Mouse (Mus musculus) right cerebral cortex, adult 2 months (tissue): ENCODE measurements around the gene Egfr.

Experiments
- DNase-seq, 2 experiments: peaks; one replicate each; pipeline ENCODE4 v3.0.0; 2021 to 2022; ENCODE audit warnings: low spot score in 2 of 2

The Egfr gene

GRCm38 (mm10) chr11:16829468-16829867 lies 77.5 kb downstream of the Egfr start:
- no peak for DNase-seq

- DNase-seq = no peak
These were observed 78.7 kb downstream of the Egfr start for GRCm38 (mm10) chr11:16830531-16831227.

- peak in 1 of 2 experiments; percentile 30 for DNase-seq
These were observed 80.0 kb downstream of the Egfr start for GRCm38 (mm10) chr11:16831974-16832464.

DNA sequence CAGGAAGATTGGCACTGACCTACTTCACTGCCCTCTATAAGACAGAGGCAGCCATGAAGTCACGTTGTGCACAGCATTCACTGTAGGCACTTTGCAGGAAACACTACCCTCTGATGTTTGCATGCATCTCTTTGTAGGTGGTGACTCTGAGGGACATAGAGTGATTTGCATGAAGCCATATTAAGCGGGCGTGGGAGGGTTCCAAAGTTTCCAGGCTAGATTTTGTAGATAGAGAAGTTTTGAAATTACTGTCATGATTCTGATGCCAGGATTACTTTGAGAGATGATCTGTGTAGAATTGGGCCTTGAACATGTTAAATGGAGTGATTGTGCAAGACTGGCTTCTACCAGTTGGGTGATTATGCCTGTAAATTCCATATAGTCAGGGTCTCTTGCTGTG lies 86.8 kb downstream of the Egfr start:
- no peak for DNase-seq

DNA sequence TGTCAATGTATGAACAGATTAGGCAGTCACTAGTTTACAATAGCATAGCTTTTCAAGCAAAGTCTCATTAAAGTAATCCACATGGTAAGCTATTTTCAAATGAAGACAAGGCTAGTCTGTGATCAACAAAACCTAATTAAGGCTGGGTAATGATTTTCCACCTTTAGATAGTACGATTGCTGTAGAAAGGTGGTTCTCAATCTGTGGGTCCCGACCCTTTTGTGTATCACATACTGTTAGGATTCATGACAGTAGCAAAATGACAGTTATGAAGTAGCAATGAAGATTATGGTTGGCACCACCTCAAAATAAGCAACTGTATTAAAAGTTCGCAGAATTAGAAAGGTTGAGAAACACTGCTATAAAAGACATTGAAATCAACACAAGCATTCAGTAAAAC lies 90.9 kb downstream of the Egfr start:
- DNase-seq = no peak

DNA sequence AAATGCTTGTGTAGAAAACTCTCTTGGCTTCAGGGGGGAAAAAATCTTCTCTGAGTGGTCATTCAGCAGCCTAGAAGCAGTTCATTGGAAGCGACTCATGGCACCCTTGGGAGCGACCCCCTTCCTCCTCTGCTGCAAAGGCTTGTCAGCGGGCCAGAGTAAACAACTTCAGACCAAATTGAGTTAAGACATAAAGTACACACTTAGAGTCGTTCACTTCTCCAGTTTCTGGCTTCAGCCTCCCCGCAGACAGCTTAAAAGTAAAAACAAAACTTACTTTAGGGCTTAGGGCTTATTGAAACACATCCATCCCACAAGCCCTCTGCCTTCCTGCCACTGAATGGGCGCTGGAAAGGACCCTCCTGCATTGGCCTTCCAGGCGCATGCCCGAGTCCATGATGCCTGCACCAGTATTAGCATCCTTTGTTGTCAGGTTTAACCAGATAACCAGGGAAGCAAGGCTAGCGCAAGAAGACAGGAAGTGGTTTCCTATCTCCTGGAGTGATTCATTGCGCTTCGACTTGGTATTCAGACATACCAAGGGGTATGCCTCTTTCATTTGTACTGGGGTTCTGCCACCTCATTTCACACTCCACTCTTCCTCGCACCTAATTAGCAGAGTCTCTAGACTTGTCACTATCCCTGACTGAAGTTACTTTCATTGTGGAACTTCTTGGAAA lies 92.0 kb downstream of the Egfr start:
- no peak for DNase-seq

DNA sequence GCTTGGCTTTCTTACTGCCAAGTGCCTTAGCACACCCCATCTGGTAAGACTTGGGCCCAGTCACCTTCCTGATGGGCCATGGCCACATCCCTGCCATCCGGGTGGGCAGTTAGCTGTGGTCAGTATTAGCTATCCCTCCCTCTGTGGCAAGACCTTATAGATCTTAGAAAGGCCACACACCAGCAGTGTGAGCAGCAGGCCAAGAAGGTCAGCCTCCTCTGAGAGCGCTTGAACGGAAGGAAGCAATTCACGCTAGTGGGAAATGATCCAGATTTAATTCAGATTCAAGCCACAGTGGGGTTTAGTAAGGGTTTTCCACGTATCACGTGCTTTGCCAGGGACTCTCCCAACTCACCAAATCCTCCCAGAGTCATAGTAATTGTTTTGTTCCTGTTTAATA lies 96.9 kb downstream of the Egfr start:
- no peak for DNase-seq

- DNase-seq = no peak
These were observed 99.4 kb downstream of the Egfr start for GRCm38 (mm10) chr11:16851361-16851760.

DNA sequence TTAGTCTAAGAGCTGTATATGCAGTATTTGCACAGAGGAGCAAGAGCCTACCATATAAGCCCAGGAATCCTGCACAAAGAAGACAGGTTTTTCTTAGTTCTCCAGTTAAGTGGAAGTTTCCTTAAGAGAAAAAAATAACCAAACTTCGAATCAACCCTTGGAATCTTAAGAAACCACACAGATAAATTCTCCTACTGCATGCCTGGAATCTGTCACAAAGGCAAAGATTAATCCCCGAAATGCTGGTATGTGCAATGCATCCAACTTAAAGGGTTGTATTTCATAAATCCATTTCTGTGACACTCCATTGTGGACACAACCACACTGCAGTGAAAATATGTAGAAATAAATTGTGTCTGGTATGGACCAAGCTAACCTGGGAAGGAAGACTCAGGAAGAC lies 102.1 kb downstream of the Egfr start:
- DNase-seq = no peak

DNA sequence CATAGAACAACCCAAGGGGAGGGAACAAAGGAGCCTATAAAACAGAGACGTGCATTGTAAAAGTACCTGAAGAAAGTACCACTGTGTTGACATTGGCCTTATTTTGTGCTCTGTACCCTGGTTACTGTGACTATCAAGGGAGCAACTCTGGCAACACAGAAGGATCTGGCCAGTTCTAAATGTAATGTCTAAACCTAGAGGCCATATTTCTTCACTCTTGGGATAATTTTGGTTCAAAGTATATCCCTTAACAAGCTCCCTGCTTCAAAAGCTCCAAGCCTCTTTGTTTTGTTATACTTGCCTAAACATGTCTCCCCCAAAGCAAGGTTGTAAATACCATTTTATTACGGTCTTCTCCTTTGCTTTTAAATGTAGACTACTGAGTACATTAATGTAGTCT lies 105.3 kb downstream of the Egfr start:
- no peak for DNase-seq

GRCm38 (mm10) chr11:16861037-16861436 lies 109.0 kb downstream of the Egfr start:
- peak; percentile 47 to 62 for DNase-seq

- no peak for DNase-seq
These were observed 111.5 kb downstream of the Egfr start for GRCm38 (mm10) chr11:16863547-16863946.

GRCm38 (mm10) chr11:16864980-16865561 lies 113.1 kb downstream of the Egfr start:
- no peak for DNase-seq

GRCm38 (mm10) chr11:16868051-16868450 lies 116.0 kb downstream of the Egfr start:
- DNase-seq = no peak

- DNase-seq = no peak
These were observed 117.5 kb downstream of the Egfr start for GRCm38 (mm10) chr11:16869506-16869905.

DNA sequence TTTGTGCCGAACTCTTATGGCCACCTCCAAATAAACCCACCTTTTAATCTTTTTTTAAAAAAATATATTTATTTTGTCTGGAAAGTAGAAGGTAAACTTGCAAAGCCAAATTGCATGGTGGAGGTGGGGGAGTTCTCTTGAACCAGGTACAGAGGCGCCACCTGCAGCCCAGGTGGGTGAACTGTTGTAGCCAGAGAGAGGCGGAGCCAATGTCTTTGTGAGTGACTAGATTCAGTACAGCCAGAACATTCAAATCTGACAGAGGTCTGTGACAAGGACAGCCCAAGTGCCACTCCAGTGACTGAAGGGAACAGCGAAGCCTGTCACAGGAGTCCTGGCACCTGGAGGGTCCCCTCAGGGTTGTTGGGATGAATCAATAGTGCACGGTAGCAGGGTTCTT lies 119.1 kb downstream of the Egfr start:
- DNase-seq = peak; percentile 14 to 19

DNA sequence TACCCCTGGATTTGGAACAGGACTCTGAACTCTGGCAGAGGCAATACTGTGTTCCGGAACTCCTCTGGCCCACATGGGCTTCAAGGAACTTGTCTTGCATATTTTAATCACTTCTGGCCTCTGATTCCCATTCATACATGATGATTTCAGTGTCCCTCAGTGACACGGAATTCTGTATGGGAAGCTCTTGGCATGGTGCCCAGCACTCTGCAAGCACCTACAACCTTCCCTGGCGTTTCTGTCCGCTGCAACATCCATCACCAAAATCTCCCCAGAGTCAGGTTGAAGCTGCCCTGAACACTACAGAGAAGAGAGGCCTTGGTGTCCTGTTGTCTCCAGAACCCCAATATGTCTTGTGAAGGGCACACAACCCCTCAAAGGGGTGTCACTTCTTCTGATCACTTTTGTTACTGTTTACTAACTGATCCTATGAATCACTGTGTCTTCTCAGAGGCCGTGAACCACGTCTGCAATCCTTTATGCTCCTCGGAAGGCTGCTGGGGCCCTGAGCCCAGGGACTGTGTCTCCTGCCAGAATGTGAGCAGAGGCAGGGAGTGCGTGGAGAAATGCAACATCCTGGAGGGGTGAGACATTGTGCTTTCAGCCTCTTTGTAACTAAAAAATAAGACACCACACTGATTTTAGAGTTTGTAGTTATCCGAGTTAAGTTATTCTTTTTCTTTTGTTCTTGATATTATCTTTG lies 125.8 kb downstream of the Egfr start:
- no peak for DNase-seq

- no peak for DNase-seq
These were observed 129.9 kb downstream of the Egfr start for GRCm38 (mm10) chr11:16881932-16882331.

DNA sequence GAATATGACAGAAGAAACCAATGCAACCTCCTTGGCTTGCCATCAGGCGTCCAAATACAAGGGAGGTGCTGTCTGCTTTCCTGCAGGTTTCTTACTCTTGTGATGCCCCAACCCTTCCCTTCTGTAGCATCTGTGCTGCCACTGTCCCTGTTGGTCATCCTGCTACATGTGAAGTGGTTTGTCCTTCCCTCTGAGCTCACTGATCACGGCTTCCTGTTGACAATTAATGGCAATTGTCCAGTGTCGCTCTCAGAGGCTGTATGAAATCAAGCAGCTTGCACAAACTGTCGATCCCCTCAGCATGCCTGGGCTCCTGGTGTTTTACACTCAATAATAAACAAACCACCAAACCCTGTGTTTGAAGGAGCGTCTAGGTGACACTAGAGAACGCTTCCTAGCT lies 134.1 kb downstream of the Egfr start:
- DNase-seq = no peak

DNA sequence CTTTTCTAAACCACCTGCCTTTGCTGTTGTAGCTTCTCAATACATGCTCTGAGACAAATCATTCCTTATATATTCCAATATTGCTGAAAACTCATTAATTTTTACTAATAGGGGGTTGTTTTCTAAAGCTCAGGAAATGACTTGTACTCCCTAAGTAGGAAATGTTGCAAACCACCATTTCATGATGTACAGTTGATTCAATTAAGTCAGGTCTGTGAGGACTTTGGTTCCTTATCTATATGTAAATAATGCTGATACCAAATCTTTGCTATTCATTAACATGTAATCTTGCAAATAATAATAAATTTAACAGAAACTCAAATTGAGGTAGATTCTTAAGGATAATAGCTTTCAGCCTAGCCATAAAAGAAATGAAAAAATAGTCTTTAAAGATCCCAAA lies 136.1 kb downstream of the Egfr start:
- DNase-seq = no peak

GRCm38 (mm10) chr11:16895441-16896356 lies 143.7 kb downstream of the Egfr start:
- peak; percentile 10 to 23 for DNase-seq
